Mouse (Mus musculus): ENCODE measurements around the gene Gsg1l.

GRCm38 (mm10) chr7:125953844-125954243, 128.4 kb downstream of the Gsg1l start:
- TF ChIP-seq TAL1 (IDR thresholded peaks at IDR 0.05; ENCODE audit: low read length), result no peak
- no peak for TF ChIP-seq GATA1 (IDR thresholded peaks at IDR 0.05; ENCODE audit: low read length)

Data from erythroblast, embryonic 14.5 days (primary cell).